Mouse (Mus musculus) embryonic facial prominence, embryonic 12.5 days (tissue): ENCODE data around the gene Tulp4. TPM values are rescaled to one million over a fixed set of nuclear protein-coding genes. Genes with fewer than 3 reads are reported as not detected.
"Not testable (repeated sequence)": the region's sequence is repeated elsewhere in the genome, so short reads cannot be mapped to it uniquely, and the experiment has no call there.

Experiments used
- ATAC-seq: fragments of 200-750 bp; cut with Nextera tagmentation; 2 replicates; pipeline ENCODE4 v1.8.0; 2017; ENCODE audit not compliant: insufficient number of reproducible peaks, insufficient read depth, low FRiP score, low TSS enrichment
- H3K27ac ChIP-seq: fragments of 300-500 bp; sonication (generic); 2 replicates; pipeline ENCODE4 v1.5.1; 2016; ENCODE audit warnings: mild to moderate bottlenecking
- H3K27me3 ChIP-seq: fragments of 300-500 bp; sonication (generic); 2 replicates; pipeline ENCODE4 v1.6.1; 2016; ENCODE audit warnings: mild to moderate bottlenecking, moderate library complexity
- H3K36me3 ChIP-seq: fragments of 300-500 bp; sonication (generic); 2 replicates; pipeline ENCODE4 v1.6.1; 2016; ENCODE audit warnings: mild to moderate bottlenecking
- H3K4me1 ChIP-seq: fragments of 300-500 bp; sonication (generic); 2 replicates; pipeline ENCODE4 v1.6.1; 2016
- H3K4me2 ChIP-seq: fragments of 300-500 bp; sonication (generic); replicated peaks from 2 replicates; pipeline ENCODE4 v1.6.1; 2016; ENCODE audit warnings: mild to moderate bottlenecking, moderate library complexity
- H3K4me3 ChIP-seq: fragments of 300-500 bp; sonication (generic); 2 replicates; pipeline ENCODE4 v1.5.1; 2016; ENCODE audit warnings: mild to moderate bottlenecking
- H3K9ac ChIP-seq: fragments of 300-500 bp; sonication (generic); 2 replicates; pipeline ENCODE4 v1.6.1; 2016; ENCODE audit warnings: mild to moderate bottlenecking, moderate library complexity
- H3K9me3 ChIP-seq: fragments of 300-500 bp; sonication (generic); 2 replicates; pipeline ENCODE4 v1.6.1; 2016; ENCODE audit warnings: mild to moderate bottlenecking, moderate library complexity
- WGBS: fragments of 180-500 bp; shearing (Covaris S2); methylation state at CpG from one replicate; pipeline ENCODE4 v1.1.7; 2016; 5-methylcytosine and 5-hydroxymethylcytosine counted together
- microRNA-seq: library from miRNA; unstranded; fragments of <30 nt; microRNA quantifications from one replicate; pipeline ENCODE4, GENCODE M21; 2017
- polyA plus RNA-seq: library from polyadenylated mRNA; unstranded; fragments of >200 nt; fragmentation: Nextera tagmentation; extraction: Ambion mirVana; gene quantifications from 2 replicates; pipeline ENCODE4 v1.2.1, GENCODE M21; 2016

Tulp4 gene
- polyA plus RNA-seq, 1 experiment from 2014 or later = 103 TPM

GRCm38 (mm10) chr17:6289045-6289444 lies 182.8 kb downstream of the Tulp4 start:
- not testable (repeated sequence) for H3K27me3 ChIP-seq, H3K4me2 ChIP-seq, H3K36me3 ChIP-seq, H3K27ac ChIP-seq, H3K4me3 ChIP-seq, H3K9me3 ChIP-seq, H3K4me1 ChIP-seq, H3K9ac ChIP-seq, ATAC-seq
- 91% methylated on average over 12 of the region's 12 CpGs for WGBS

- not testable (repeated sequence) for H3K4me3 ChIP-seq, H3K4me1 ChIP-seq, H3K9me3 ChIP-seq, H3K27me3 ChIP-seq, H3K36me3 ChIP-seq, H3K4me2 ChIP-seq, H3K27ac ChIP-seq, H3K9ac ChIP-seq
- ATAC-seq = peak; percentile 45; the same call in 1 of the 2 replicates
- 100% methylated on average over 1 of the region's 5 CpGs for WGBS
Observed at GRCm38 (mm10) chr17:6293882-6294281, 187.6 kb downstream of the Tulp4 start.

- not testable (repeated sequence) for H3K27ac ChIP-seq, H3K27me3 ChIP-seq, ATAC-seq, H3K4me3 ChIP-seq, H3K9me3 ChIP-seq, H3K36me3 ChIP-seq, H3K4me1 ChIP-seq, H3K4me2 ChIP-seq, H3K9ac ChIP-seq
- 83% methylated on average over 9 of the region's 15 CpGs for WGBS
Observed at GRCm38 (mm10) chr17:6297060-6297795, 191.0 kb downstream of the Tulp4 start.

DNA sequence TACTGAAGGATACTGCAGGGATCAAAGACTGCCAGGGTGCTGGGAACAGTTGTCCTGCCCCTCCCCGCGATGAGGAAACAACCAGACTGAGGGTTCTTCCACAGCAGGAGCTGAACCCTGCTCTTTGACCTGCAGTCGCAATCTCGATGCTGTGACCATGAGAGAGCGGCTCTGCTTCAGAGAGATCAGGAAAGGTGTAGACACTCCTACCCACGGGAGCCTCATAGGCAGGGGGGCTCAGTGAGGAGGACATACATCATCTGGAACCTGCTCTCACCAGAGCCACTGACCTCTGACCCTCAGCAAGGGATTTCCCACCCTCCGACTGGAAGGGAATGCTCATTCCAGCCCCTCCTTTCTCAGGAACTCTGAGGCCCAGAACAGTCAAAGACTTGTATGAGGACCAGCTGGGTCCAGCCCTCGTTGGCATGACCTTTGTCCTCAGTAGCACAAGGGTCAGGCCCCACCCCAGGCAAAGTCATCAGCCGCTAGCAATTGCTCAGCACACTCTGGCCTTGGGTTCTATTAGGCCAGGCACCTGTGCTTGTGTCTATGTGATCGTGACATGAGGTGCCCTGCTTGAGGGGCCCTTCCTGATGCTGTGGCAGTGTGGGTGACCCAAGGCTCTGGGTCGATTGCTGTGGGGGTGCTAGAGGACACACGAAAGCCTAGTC lies 194.1 kb downstream of the Tulp4 start:
- not testable (repeated sequence) for H3K36me3 ChIP-seq, H3K9ac ChIP-seq, H3K4me1 ChIP-seq, H3K4me2 ChIP-seq, ATAC-seq, H3K27me3 ChIP-seq, H3K4me3 ChIP-seq, H3K27ac ChIP-seq, H3K9me3 ChIP-seq
- 65% methylated on average over 7 of the region's 12 CpGs for WGBS

Small RNA genes within 50 kb of the gene (microRNA-seq; reads per million reads assigned to microRNA genes)
- not detected for gene Gm22774

Other genes starting within 250 kb of the Tulp4 start
- gene Synj2, start 165.2 kb upstream of the Tulp4 start, polyA plus RNA-seq = 2.5 and 2.6 TPM in 2 replicates
- 9.0 and 9.7 TPM in 2 replicates for gene Serac1, start 26.7 kb upstream of the Tulp4 start, polyA plus RNA-seq
- gene Gtf2h5, start 26.7 kb upstream of the Tulp4 start, polyA plus RNA-seq = 167 and 178 TPM in 2 replicates
- 25.3 and 26.5 TPM in 2 replicates for gene Tmem181a, start 150.4 kb downstream of the Tulp4 start, polyA plus RNA-seq
- 21.8 and 23.5 TPM in 2 replicates for gene Dynlt1a, start 211.1 kb downstream of the Tulp4 start, polyA plus RNA-seq